Mouse (Mus musculus): Measurements from ENCODE around the gene Gpr34. TPM values are rescaled to one million over a fixed set of nuclear protein-coding genes. Genes with fewer than 3 reads are reported as not detected.

Gpr34 gene
- polyA plus RNA-seq (2015; fragmentation: Nextera tagmentation; extraction: Ambion mirVana) = 2.4 and 2.5 TPM in 2 replicates

DNA sequence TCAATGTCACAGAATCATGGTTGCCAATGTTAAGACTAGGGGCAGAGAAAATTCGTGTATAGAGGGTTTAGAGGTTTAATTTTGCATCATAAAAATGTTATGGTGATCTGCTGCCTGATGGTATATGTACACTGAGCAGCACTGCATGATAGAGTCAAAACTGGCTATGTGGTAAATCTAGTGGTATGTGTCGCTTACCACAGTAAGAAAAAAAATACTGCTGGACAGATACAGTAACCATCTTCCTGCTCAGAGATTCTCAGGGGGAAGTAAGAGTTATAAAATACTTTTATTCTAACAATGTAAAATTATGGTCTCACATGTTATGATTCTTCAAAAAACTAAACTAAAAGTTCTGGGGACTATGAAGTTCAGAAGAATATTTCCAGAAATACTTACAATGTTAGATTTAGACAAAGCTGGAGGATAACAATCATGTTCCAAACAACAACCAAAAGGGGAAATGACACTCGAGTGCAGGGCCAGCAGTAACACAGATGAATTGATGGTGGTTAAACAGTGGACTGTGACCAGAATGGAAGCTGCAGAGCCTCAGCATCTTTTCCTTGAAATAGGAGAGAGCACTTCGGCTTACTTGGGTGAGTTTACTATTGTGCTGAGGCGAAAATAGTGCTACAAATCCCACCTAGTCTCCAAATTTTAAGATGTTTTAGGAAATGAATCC, at the start of gene Gpr34:
Gene Gpr34 (plus strand): TSS at position 491 of the 685 bp plus-strand sequence.
- H3K27me3 ChIP-seq (replicated peaks) = no peaks in the 10 kb centered on the region
- no peak within 1 kb of the TSS for H3K4me3 ChIP-seq (replicated peaks)
- no peak within 1 kb of the TSS for H3K4me2 ChIP-seq
- H3K9me3 ChIP-seq = no peaks in the 10 kb centered on the region
- no peak within 1 kb of the TSS for H3K9ac ChIP-seq
- H3K36me3 ChIP-seq = no peaks in the 10 kb centered on the region
- no peak for ATAC-seq (ENCODE audit: insufficient read depth, low FRiP score, low read depth)
- H3K4me1 ChIP-seq = no peaks in the 10 kb centered on the region
- 65% methylated on average over 5 of the region's 5 CpGs for WGBS
- no peak within 1 kb of the TSS for H3K27ac ChIP-seq

DNA sequence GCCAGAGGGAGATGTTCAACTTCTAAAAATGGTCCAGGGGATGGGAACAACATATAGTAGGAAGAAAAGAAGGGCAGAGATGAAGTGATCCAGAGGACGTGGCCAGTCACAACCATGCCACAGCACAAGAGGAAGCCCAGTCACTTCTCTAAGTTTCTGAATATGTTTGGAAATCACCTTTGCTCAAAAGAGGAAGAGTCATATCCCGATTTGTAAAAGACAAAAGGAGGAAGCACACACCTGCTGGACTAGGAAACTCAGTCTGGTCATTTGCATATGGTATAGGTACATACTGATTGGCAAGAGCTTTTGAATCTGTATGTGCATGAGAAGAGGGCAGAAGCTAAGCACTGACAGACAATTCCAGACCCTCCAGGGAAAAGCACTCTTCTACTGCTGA, 32.5 kb upstream of the Gpr34 start:
- no peak overlapping the region for H3K4me2 ChIP-seq
- H3K4me1 ChIP-seq = no peaks in the 10 kb centered on the region
- no peak for ATAC-seq (ENCODE audit: insufficient read depth, low FRiP score, low read depth)
- H3K9ac ChIP-seq = no peak overlapping the region
- H3K27ac ChIP-seq = no peak overlapping the region
- no peaks in the 10 kb centered on the region for H3K36me3 ChIP-seq
- no peak overlapping the region for H3K4me3 ChIP-seq (replicated peaks)
- no peaks in the 10 kb centered on the region for H3K27me3 ChIP-seq (replicated peaks)
- H3K9me3 ChIP-seq = no peaks in the 10 kb centered on the region
- 77% methylated on average over 2 of the region's 2 CpGs for WGBS

DNA sequence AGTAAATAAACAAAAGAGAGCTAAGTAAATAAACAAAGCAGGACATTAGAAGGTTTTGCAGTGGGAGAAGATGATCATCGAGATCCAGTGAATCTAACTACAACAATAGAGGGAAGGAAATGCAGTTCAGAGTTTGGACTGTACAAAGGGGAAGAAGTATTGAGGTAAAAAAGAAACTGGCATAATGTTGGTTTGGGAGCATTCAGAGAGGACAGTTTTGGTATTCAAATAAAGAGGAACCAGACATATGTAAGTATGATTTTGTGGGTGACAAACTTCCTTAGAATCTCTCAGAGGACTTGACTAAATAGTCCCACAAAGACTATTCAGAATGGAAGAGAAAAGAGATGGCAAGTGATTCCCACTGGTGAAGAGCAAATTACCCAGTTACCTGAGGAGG, 31.9 kb upstream of the Gpr34 start:
- H3K9ac ChIP-seq = no peak overlapping the region
- ATAC-seq (ENCODE audit: insufficient read depth, low FRiP score, low read depth) = no peak
- no peaks in the 10 kb centered on the region for H3K4me1 ChIP-seq
- no peak overlapping the region for H3K27ac ChIP-seq
- no peak overlapping the region for H3K4me2 ChIP-seq
- no peaks in the 10 kb centered on the region for H3K36me3 ChIP-seq
- no peak overlapping the region for H3K4me3 ChIP-seq (replicated peaks)
- H3K9me3 ChIP-seq = no peaks in the 10 kb centered on the region
- 59% methylated on average over 1 of the region's 1 CpGs for WGBS
- no peaks in the 10 kb centered on the region for H3K27me3 ChIP-seq (replicated peaks)

DNA sequence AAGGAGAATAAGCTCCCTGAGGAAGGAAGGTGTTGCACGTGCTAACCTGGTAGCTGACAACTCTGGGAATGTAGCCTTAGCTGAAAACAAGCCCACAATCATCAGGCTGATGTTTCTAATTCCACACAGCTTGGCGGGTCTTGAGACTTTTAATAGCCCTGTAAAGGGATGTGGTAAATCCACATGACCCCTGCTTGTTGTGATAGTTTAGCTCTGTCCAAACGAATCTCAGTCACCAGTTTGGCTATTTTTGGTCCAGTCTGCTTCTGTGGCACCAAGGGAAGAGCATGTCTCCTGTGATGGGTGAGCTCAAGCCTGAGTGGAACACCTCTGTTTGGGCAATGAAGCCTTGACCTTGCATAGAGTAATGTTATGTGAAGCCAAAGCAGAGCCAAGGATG, 25.1 kb upstream of the Gpr34 start:
- no peaks in the 10 kb centered on the region for H3K36me3 ChIP-seq
- H3K4me3 ChIP-seq (replicated peaks) = no peak overlapping the region
- no peaks in the 10 kb centered on the region for H3K4me1 ChIP-seq
- no peaks in the 10 kb centered on the region for H3K9me3 ChIP-seq
- WGBS = 54% methylated on average over 3 of the region's 3 CpGs
- no peak overlapping the region for H3K9ac ChIP-seq
- ATAC-seq (ENCODE audit: insufficient read depth, low FRiP score, low read depth) = no peak
- H3K4me2 ChIP-seq = no peak overlapping the region
- no peaks in the 10 kb centered on the region for H3K27me3 ChIP-seq (replicated peaks)
- no peak overlapping the region for H3K27ac ChIP-seq

DNA sequence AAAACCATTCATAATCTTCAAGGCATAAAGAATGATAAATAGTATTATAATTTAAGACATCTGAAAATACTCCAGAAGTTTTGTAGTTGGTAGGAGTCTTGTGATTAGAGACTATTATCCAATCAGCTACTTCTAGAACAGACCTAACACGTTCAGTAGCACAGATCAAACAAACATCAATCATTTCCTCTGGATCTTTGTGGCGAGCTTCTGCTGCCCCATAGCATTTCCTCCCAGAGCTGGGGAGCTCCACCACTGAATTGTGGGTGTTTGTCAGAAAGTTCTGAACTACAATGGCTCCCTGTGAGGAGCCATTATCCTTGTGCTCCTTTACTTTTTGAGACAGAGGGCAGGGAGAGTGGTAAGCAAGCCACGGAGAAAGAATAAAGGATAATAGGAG, 24.1 kb upstream of the Gpr34 start:
- Histone ChIP-seq H3K27ac (no peak overlapping the region), H3K9ac (no peak overlapping the region), H3K4me3 (replicated peaks) (no peak overlapping the region), H3K4me2 (no peak overlapping the region), H3K4me1 (no peaks in the 10 kb centered on the region), H3K36me3 (no peaks in the 10 kb centered on the region), H3K9me3 (no peaks in the 10 kb centered on the region), H3K27me3 (replicated peaks) (no peaks in the 10 kb centered on the region)
- ATAC-seq (ENCODE audit: insufficient read depth, low FRiP score, low read depth) = no peak
- WGBS = 34% methylated on average over 3 of the region's 3 CpGs

DNA sequence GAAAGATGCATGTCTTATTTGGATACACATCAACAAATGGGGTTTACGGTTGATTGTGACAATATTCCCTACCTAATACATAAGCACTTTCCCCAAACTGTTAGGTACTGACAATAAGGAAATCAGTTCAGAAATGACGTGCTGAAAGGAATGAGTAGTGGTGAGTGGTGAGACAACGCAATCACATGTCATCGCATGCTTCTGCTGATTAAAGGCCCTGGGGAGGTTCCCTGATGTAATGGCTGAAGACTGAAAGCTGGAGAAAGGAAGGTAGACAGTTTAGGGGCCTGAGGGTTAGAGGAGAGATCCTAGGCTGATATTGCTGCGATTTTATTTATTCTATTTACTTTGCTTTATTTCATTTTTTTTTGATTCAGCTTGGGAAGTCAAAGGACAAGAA, 20.8 kb upstream of the Gpr34 start:
- no peak overlapping the region for H3K27ac ChIP-seq
- H3K4me3 ChIP-seq (replicated peaks) = no peak overlapping the region
- WGBS = 83% methylated on average over 5 of the region's 5 CpGs
- H3K4me1 ChIP-seq = no peaks in the 10 kb centered on the region
- H3K27me3 ChIP-seq (replicated peaks) = no peaks in the 10 kb centered on the region
- no peak for ATAC-seq (ENCODE audit: insufficient read depth, low FRiP score, low read depth)
- no peak overlapping the region for H3K9ac ChIP-seq
- no peaks in the 10 kb centered on the region for H3K9me3 ChIP-seq
- H3K36me3 ChIP-seq = no peaks in the 10 kb centered on the region
- H3K4me2 ChIP-seq = no peak overlapping the region

DNA sequence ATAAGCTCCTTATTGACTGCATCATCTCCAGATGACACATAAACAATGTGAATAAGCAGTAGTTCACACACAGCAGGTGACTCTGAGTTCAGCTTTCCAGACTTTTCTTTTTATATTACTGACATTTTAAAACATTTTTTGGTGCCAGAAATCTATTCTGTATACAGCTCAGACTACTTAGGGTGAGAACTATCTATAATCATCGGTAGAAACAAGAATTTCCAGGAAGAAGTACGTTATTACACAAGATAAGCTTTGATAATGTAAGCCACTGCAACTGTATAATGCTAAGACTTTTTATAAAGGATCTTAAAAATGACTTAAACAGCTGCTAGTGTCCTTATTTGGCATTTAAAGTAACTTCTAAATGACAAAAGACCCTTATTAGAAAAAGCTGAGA, 19.8 kb upstream of the Gpr34 start:
- Histone ChIP-seq H3K4me3 (replicated peaks) (no peak overlapping the region), H3K27me3 (replicated peaks) (no peaks in the 10 kb centered on the region), H3K36me3 (no peaks in the 10 kb centered on the region), H3K9me3 (no peaks in the 10 kb centered on the region), H3K4me1 (no peaks in the 10 kb centered on the region), H3K4me2 (no peak overlapping the region), H3K27ac (no peak overlapping the region), H3K9ac (no peak overlapping the region)
- 55% methylated on average over 2 of the region's 2 CpGs for WGBS
- no peak for ATAC-seq (ENCODE audit: insufficient read depth, low FRiP score, low read depth)

DNA sequence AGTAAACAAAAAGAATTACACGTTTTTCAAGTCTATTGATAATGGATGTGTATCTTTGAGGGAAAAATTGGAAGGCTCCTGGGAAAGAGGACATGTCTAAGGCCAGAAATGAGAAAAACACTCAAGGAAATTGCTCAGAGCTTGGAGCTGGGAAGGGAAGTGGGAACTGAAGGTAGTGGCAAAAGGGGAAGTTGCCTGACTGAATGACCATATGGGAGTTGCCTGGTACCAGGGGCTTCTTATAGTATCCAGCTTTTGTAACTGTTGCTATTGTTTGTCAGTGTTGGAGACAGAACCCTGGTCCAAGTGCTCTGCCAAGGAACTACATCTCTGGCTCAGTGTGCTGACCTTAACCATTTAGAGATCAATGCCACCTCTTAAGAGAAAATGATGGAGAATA, 15.2 kb upstream of the Gpr34 start:
- H3K9me3 ChIP-seq = no peaks in the 10 kb centered on the region
- no peak overlapping the region for H3K4me3 ChIP-seq (replicated peaks)
- no peaks in the 10 kb centered on the region for H3K36me3 ChIP-seq
- H3K9ac ChIP-seq = no peak overlapping the region
- H3K27me3 ChIP-seq (replicated peaks) = no peaks in the 10 kb centered on the region
- H3K4me1 ChIP-seq = no peaks in the 10 kb centered on the region
- WGBS = 31% methylated on average over 1 of the region's 1 CpGs
- H3K4me2 ChIP-seq = no peak overlapping the region
- H3K27ac ChIP-seq = no peak overlapping the region
- no peak for ATAC-seq (ENCODE audit: insufficient read depth, low FRiP score, low read depth)

DNA sequence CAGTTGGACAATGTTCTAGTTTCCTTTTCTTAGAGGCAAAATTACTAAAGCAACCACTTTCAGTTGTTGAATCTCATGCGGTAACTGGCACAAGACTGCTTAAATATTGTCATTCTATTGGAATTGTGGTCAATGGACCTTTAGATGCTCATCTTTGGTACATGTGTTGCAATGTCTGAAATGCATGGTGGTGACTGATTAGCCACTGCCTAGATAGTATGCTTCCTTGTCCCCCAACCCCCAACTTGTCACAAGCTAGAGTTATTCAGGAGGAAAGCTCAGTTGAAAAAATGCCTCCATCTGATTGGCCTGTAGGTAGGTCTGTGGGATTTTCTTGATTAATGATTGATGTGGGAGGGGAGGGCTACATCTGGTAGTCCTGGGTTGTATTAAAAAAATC, 14.6 kb upstream of the Gpr34 start:
- no peak for ATAC-seq (ENCODE audit: insufficient read depth, low FRiP score, low read depth)
- 90% methylated on average over 1 of the region's 1 CpGs for WGBS
- H3K4me3 ChIP-seq (replicated peaks) = no peak overlapping the region
- H3K36me3 ChIP-seq = no peaks in the 10 kb centered on the region
- no peak overlapping the region for H3K9ac ChIP-seq
- H3K9me3 ChIP-seq = no peaks in the 10 kb centered on the region
- H3K4me1 ChIP-seq = no peaks in the 10 kb centered on the region
- H3K27ac ChIP-seq = no peak overlapping the region
- no peaks in the 10 kb centered on the region for H3K27me3 ChIP-seq (replicated peaks)
- H3K4me2 ChIP-seq = no peak overlapping the region

DNA sequence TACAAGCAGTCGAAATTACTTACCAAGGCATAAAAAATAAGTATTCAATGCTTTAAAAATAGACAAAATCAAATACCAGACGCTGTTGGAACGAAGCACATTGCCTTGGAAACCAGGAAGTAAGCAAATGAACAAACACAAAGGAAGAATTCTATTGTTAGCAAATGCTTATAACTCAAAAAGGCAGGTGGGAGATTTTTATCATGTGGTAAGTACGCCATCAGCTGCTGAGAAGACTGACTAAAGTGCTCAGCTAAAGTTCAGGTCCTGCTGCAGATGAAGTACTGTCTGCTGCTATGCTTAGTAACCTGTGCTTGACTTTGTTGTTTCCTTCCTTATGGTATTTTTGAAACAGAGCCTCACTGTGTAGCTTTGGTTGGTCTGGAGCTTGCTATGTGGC, 13.4 kb upstream of the Gpr34 start:
- Histone ChIP-seq H3K36me3 (no peaks in the 10 kb centered on the region), H3K9ac (no peak overlapping the region), H3K9me3 (no peaks in the 10 kb centered on the region), H3K27ac (no peak overlapping the region), H3K4me2 (no peak overlapping the region), H3K4me3 (replicated peaks) (no peak overlapping the region), H3K4me1 (no peaks in the 10 kb centered on the region), H3K27me3 (replicated peaks) (no peaks in the 10 kb centered on the region)
- no peak for ATAC-seq (ENCODE audit: insufficient read depth, low FRiP score, low read depth)
- WGBS = 75% methylated on average over 4 of the region's 4 CpGs

DNA sequence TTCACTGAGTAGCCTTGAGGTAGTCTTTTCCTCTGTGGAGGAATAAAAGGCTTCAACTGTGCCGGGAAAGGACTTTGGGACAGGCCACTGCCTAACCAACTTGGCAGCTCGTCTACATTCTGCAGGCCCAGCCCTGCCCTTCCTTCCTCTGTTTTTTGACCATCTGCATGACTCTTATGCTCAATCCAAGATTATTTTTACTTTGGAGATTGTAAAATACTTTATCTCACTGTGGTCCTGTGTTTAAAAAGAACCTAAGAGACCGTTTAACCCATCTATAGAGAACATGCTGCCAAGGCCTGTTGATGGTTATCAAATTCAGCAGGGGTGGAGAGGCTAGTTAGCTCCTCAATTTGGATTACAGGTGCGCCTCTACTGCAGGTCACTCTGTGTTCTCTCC, 10.4 kb upstream of the Gpr34 start:
- Histone ChIP-seq H3K9ac (no peak overlapping the region), H3K4me1 (no peaks in the 10 kb centered on the region), H3K9me3 (no peaks in the 10 kb centered on the region), H3K4me3 (replicated peaks) (no peak overlapping the region), H3K36me3 (no peaks in the 10 kb centered on the region), H3K27me3 (replicated peaks) (no peaks in the 10 kb centered on the region), H3K4me2 (no peak overlapping the region), H3K27ac (no peak overlapping the region)
- 71% methylated on average over 4 of the region's 4 CpGs for WGBS
- ATAC-seq (ENCODE audit: insufficient read depth, low FRiP score, low read depth) = no peak

DNA sequence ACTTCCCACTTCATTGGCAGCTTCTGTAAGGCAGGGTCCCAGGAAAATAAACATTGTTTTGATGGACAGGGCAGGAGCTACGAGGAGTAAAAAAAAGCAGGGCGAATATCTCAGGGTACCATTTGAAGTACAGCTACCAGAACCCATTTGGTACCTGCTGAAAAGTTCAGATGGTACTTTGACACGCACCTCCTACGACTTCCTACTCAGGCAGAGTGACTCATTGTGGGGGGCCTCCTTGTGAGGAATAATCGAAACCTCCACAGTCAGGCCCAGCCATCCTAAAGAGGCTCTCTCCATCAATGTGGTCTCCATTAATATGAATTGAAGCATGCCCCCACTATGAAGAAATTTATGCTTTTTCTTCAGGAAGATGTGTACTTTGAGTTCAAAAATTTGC, 9.2 kb upstream of the Gpr34 start:
- Histone ChIP-seq H3K27me3 (replicated peaks) (no peaks in the 10 kb centered on the region), H3K4me1 (no peaks in the 10 kb centered on the region), H3K4me2 (no peak overlapping the region), H3K9ac (no peak overlapping the region), H3K27ac (no peak overlapping the region), H3K4me3 (replicated peaks) (no peak overlapping the region), H3K9me3 (no peaks in the 10 kb centered on the region), H3K36me3 (no peaks in the 10 kb centered on the region)
- ATAC-seq (ENCODE audit: insufficient read depth, low FRiP score, low read depth) = no peak
- 79% methylated on average over 5 of the region's 5 CpGs for WGBS

DNA sequence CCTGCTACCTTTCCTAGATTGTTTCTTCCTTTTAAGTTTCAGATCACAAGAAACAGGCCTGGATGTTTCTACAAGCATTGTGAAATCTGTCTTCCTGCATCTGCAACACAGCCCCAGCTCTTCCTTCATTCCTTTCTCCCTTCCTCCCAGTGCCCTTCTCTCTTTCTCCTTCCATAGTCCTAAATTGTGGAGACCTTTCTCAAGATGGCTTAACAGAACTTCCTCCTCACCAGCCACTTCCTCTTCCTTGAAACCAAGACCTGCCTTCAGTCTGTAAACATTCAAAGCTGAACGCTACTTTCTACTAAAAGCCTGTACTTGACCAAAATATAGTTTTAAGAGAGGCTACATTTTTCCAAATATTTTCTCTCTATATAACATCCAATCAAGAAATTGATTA, 4.5 kb downstream of the Gpr34 start:
- no peaks in the 10 kb centered on the region for H3K4me1 ChIP-seq
- H3K27ac ChIP-seq = no peak overlapping the region
- H3K9me3 ChIP-seq = no peaks in the 10 kb centered on the region
- H3K9ac ChIP-seq = no peak overlapping the region
- no peaks in the 10 kb centered on the region for H3K27me3 ChIP-seq (replicated peaks)
- no peaks in the 10 kb centered on the region for H3K36me3 ChIP-seq
- no peak for ATAC-seq (ENCODE audit: insufficient read depth, low FRiP score, low read depth)
- WGBS = 82% methylated on average over 1 of the region's 1 CpGs
- no peak overlapping the region for H3K4me2 ChIP-seq
- no peak overlapping the region for H3K4me3 ChIP-seq (replicated peaks)
